Mouse (Mus musculus): ENCODE results near the gene Cnppd1.

The Cnppd1 gene

GRCm38 (mm10) chr1:75147411-75148135, 5.1 kb upstream of the Cnppd1 start:
- DNase-seq, result no peak

DNA sequence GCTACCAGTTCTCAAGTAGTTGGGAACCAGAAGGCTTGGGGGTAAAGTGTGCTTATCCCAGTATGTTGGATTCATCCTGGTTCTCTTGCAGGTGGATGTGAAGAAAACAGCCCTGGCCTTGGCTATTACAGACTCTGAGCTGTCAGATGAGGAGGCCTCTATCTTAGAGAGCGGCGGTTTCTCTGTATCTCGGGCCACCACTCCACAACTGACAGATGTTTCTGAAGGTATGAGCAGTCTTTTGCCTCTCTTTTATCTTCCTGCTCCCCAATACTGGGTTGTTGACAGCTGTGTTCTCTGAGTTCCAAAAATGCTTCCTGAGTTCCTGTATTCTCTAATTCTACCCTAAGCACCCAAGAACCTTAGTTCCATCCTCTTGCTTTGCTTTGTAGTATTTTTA, 3.1 kb upstream of the Cnppd1 start:
- DNase-seq, result peak; percentile 46

- peak; percentile 89 for DNase-seq
These were observed 873 bp downstream of the Cnppd1 start for GRCm38 (mm10) chr1:75141486-75142190.

DNA sequence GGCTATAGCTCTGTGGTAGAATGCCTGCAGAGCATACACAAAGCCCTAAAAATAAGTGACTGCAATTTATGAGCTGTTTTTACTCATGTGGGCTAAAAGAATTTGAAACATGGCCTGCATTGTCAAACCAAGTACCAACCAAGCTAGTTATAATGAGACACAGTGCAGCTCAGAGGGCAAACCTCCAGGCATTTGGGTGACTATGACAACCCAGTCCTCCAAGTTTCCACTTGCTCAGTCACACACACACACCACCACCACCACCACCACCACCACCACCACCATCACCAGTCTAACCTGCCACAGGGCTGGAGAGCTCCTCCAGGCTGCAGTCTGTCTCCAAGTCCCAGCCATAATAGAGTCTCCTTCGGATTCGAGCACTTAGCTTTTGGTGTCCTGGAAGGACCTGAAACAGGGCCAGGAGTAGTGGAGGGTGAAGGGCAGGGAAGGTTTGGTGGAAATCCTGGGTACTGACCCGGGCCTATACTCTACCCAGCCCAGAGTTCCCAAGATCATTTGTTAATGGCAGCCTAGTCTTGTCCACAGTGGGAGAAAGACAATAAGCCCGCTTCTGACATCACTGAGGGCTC, 1.8 kb downstream of the Cnppd1 start:
- peak; percentile 25 for DNase-seq

- no peak for DNase-seq
These were observed 4.1 kb downstream of the Cnppd1 start for GRCm38 (mm10) chr1:75138448-75138847.

DNA sequence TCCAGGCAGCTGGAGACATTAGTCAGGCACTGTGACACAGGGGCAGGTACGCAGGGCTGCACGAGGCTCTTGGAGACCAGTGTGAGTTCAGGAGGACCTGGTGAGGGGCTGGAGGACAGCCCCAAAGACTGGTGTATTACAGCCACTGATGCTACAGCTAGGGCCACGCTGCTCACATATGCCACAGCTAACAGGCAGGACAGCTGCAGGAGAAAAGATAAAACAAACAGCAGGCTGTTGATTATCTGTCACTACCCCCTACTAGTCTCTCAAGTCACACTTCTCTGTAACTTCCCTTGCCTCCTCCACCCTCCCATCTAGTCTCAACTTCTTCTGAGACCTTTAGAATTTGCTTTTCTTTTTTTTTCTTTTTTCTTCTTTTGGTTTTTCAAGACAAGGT, 5.8 kb downstream of the Cnppd1 start:
- DNase-seq, result peak; percentile 77

DNA sequence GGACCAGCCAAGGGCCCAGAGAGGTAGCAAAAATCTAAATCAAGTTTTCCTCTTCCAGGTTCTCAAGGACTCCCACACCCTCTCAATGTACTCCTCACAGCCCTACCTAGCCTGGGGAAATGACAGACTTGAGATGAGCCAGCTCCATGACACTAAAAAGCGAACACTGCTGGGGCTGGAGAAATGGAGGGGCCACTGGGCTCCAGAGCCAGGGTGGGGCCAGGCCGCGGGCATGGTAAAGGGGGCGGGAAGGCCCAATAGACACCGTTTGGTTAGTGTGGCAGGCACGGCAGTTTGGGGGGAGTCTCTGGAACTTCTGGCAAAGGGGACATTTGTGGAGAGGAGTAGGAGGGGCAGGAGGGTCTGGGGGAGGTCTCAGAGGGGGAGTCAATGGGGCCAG, 6.2 kb downstream of the Cnppd1 start:
- peak; percentile 67 for DNase-seq

GRCm38 (mm10) chr1:75133421-75134207, 8.9 kb downstream of the Cnppd1 start, which contains the start of gene Slc23a3:
Gene Slc23a3, minus strand, starts transcription at chr1:75133890.
- DNase-seq, result no peak

GRCm38 (mm10) chr1:75128641-75129040, 13.9 kb downstream of the Cnppd1 start:
- DNase-seq, result no peak

- DNase-seq, result no peak
These were observed 17.1 kb downstream of the Cnppd1 start for GRCm38 (mm10) chr1:75125418-75125817.

- peak; percentile 98 for DNase-seq
These were observed 17.9 kb downstream of the Cnppd1 start, which contains the start of gene Nhej1 for GRCm38 (mm10) chr1:75124346-75125321. Gene Nhej1, minus strand, starts transcription at chr1:75125200.

GRCm38 (mm10) chr1:75122211-75122610, 20.3 kb downstream of the Cnppd1 start:
- no peak for DNase-seq

Data from liver (tissue).